Mouse (Mus musculus) hindbrain, embryonic 11.5 days (tissue): Measurements from ENCODE around the gene Trim39. TPM values are rescaled to one million over a fixed set of nuclear protein-coding genes. Genes with fewer than 3 reads are reported as not detected.

Source experiments
- ATAC-seq: fragments of 200-750 bp; cut with Nextera tagmentation; 2 replicates; pipeline ENCODE4 v1.8.0; 2017; ENCODE audit warnings: mild to moderate bottlenecking, moderate TSS enrichment, moderate library complexity; ENCODE audit not compliant: low FRiP score
- DNase-seq: peaks from one replicate; pipeline ENCODE4 v3.0.0-alpha.2; 2015; ENCODE audit warnings: low spot score
- H3K27ac ChIP-seq: fragments of 300-500 bp; sonication (generic); 2 replicates; pipeline ENCODE4 v1.5.1; 2014; ENCODE audit warnings: mild to moderate bottlenecking, low read depth, low read length
- H3K27me3 ChIP-seq: fragments of 300-500 bp; sonication (generic); 2 replicates; pipeline ENCODE4 v1.6.1; 2014; ENCODE audit warnings: mild to moderate bottlenecking, low read length, moderate library complexity, mixed read lengths; ENCODE audit not compliant: control insufficient read depth, insufficient read depth
- H3K36me3 ChIP-seq: fragments of 300-500 bp; sonication (generic); 2 replicates; pipeline ENCODE4 v1.6.1; 2014; ENCODE audit warnings: mild to moderate bottlenecking, low read length, moderate library complexity, mixed read lengths; ENCODE audit not compliant: control insufficient read depth, insufficient read depth
- H3K4me1 ChIP-seq: fragments of 300-500 bp; sonication (generic); replicated peaks from 2 replicates; pipeline ENCODE4 v1.6.1; 2014; ENCODE audit warnings: low read length, mixed read lengths; ENCODE audit not compliant: control insufficient read depth, insufficient read depth
- H3K4me2 ChIP-seq: fragments of 300-500 bp; sonication (generic); replicated peaks from 2 replicates; pipeline ENCODE4 v1.6.1; 2014; ENCODE audit warnings: mild to moderate bottlenecking, low read depth, low read length
- H3K4me3 ChIP-seq: fragments of 300-500 bp; sonication (generic); 2 replicates; pipeline ENCODE4 v1.5.1; 2014; ENCODE audit warnings: low read depth, low read length
- H3K9ac ChIP-seq: fragments of 300-500 bp; sonication (generic); 2 replicates; pipeline ENCODE4 v1.6.1; 2014; ENCODE audit warnings: low read depth, low read length
- H3K9me3 ChIP-seq: fragments of 300-500 bp; sonication (generic); 2 replicates; pipeline ENCODE4 v1.6.1; 2016; ENCODE audit warnings: low read length; ENCODE audit not compliant: control insufficient read depth
- WGBS: fragments of 180-500 bp; shearing (Covaris S2); extraction: QIAGEN DNeasy Blood & Tissue Kit; methylation state at CpG from one replicate; pipeline ENCODE4 v1.1.7; 2014; 5-methylcytosine and 5-hydroxymethylcytosine counted together
- polyA plus RNA-seq: library from polyadenylated mRNA; unstranded; fragments of >200 nt; fragmentation: Nextera tagmentation; extraction: Ambion mirVana; gene quantifications from 2 replicates; pipeline ENCODE4 v1.2.1, GENCODE M21; 2014

Gene Trim39
- polyA plus RNA-seq, 1 experiment from 2014 or later = 22.3 TPM

GRCm38 (mm10) chr17:36274776-36275175 is 2.7 kb upstream of the Trim39 start:
- DNase-seq = no peak
- H3K9me3 ChIP-seq = no peaks in the 10 kb centered on the region
- peaks cover 2% of the 10 kb centered on the region for H3K4me1 ChIP-seq
- ATAC-seq = no peak
- H3K27me3 ChIP-seq = no peaks in the 10 kb centered on the region
- no peak overlapping the region for H3K4me3 ChIP-seq
- no peak overlapping the region for H3K9ac ChIP-seq
- no peak overlapping the region for H3K27ac ChIP-seq
- no peak overlapping the region for H3K4me2 ChIP-seq
- no peaks in the 10 kb centered on the region; the same call in 1 of the 2 replicates for H3K36me3 ChIP-seq
- WGBS = 92% methylated on average over 4 of the region's 4 CpGs

GRCm38 (mm10) chr17:36273796-36274195 is 1.7 kb upstream of the Trim39 start:
- no peak for DNase-seq

GRCm38 (mm10) chr17:36272643-36273366 is 758 bp upstream of the Trim39 start:
- Histone ChIP-seq H3K4me1 (peaks cover 2% of the 10 kb centered on the region), H3K27ac (no peak overlapping the region), H3K9me3 (no peaks in the 10 kb centered on the region), H3K9ac (peak overlapping the region; percentile 96; the same call in 1 of the 2 replicates), H3K4me3 (peak overlapping the region; percentile 96), H3K36me3 (no peaks in the 10 kb centered on the region; the same call in 1 of the 2 replicates), H3K27me3 (no peaks in the 10 kb centered on the region), H3K4me2 (peak overlapping the region; percentile 69)
- ATAC-seq (no peak), DNase-seq (no peak)
- 78% methylated on average over 9 of the region's 9 CpGs for WGBS

More at GRCm38 (mm10) chr17:36273796-36274195, 1.7 kb upstream of the Trim39 start:
- Histone ChIP-seq H3K27ac (no peak overlapping the region), H3K27me3 (no peaks in the 10 kb centered on the region), H3K9me3 (no peaks in the 10 kb centered on the region), H3K4me2 (no peak overlapping the region), H3K36me3 (no peaks in the 10 kb centered on the region; the same call in 1 of the 2 replicates), H3K4me1 (peaks cover 2% of the 10 kb centered on the region), H3K9ac (no peak overlapping the region), H3K4me3 (no peak overlapping the region)
- 93% methylated on average over 4 of the region's 4 CpGs for WGBS
- ATAC-seq = no peak

GRCm38 (mm10) chr17:36270956-36271585 is 976 bp downstream of the Trim39 start:
- ATAC-seq = peak; percentile 95
- Histone ChIP-seq H3K9me3 (no peaks in the 10 kb centered on the region), H3K27me3 (no peaks in the 10 kb centered on the region), H3K27ac (peak overlapping the region; percentile 90), H3K4me2 (peak overlapping the region; percentile 69), H3K9ac (peak overlapping the region; percentile 96), H3K4me3 (peak overlapping the region; percentile 96), H3K36me3 (no peaks in the 10 kb centered on the region; the same call in 1 of the 2 replicates), H3K4me1 (peaks cover 2% of the 10 kb centered on the region)
- DNase-seq = peak; percentile 93
- WGBS = under 1% methylated on average over 37 of the region's 84 CpGs

- Histone ChIP-seq H3K4me3 (no peak overlapping the region), H3K4me1 (no peaks in the 10 kb centered on the region), H3K36me3 (no peaks in the 10 kb centered on the region), H3K9ac (no peak overlapping the region), H3K9me3 (no peaks in the 10 kb centered on the region), H3K27ac (no peak overlapping the region), H3K27me3 (no peaks in the 10 kb centered on the region), H3K4me2 (no peak overlapping the region)
- DNase-seq (no peak), ATAC-seq (no peak)
- 78% methylated on average over 5 of the region's 5 CpGs for WGBS
Measured at GRCm38 (mm10) chr17:36265834-36266233, 6.2 kb downstream of the Trim39 start.

- H3K27ac ChIP-seq = no peak overlapping the region
- H3K9me3 ChIP-seq = no peaks in the 10 kb centered on the region
- no peak overlapping the region for H3K9ac ChIP-seq
- no peak overlapping the region for H3K4me3 ChIP-seq
- no peak overlapping the region for H3K4me2 ChIP-seq
- peaks cover 4% of the 10 kb centered on the region; the same call in 1 of the 2 replicates for H3K36me3 ChIP-seq
- DNase-seq (no peak), ATAC-seq (no peak)
- no peaks in the 10 kb centered on the region for H3K4me1 ChIP-seq
- no peaks in the 10 kb centered on the region for H3K27me3 ChIP-seq
- WGBS = 89% methylated on average over 3 of the region's 3 CpGs
Measured at GRCm38 (mm10) chr17:36264273-36264925, 7.6 kb downstream of the Trim39 start.

- 89% methylated on average over 9 of the region's 9 CpGs for WGBS
- DNase-seq (no peak), ATAC-seq (no peak)
- H3K27me3 ChIP-seq = no peaks in the 10 kb centered on the region
- H3K4me2 ChIP-seq = no peak overlapping the region
- no peak overlapping the region for H3K9ac ChIP-seq
- no peak overlapping the region for H3K4me3 ChIP-seq
- peaks cover 4% of the 10 kb centered on the region; the same call in 1 of the 2 replicates for H3K36me3 ChIP-seq
- no peaks in the 10 kb centered on the region for H3K9me3 ChIP-seq
- no peaks in the 10 kb centered on the region for H3K4me1 ChIP-seq
- no peak overlapping the region for H3K27ac ChIP-seq
Measured at GRCm38 (mm10) chr17:36261511-36262166, 10.4 kb downstream of the Trim39 start.

GRCm38 (mm10) chr17:36257969-36258368 is 14.1 kb downstream of the Trim39 start, which contains the start of gene Rpp21:
Rpp21 (minus strand) TSS chr17:36258069.
- Histone ChIP-seq H3K9me3 (no peaks in the 10 kb centered on the region), H3K27me3 (no peaks in the 10 kb centered on the region), H3K4me3 (peak within 1 kb of the TSS; percentile 55), H3K9ac (peak within 1 kb of the TSS; percentile 68), H3K4me2 (peak within 1 kb of the TSS; percentile 39), H3K36me3 (peaks cover 4% of the 10 kb centered on the region; the same call in 1 of the 2 replicates), H3K27ac (0 out of 2 replicates have a peak within 1 kb of the TSS, but pooled peaks have one; percentile 18), H3K4me1 (no peaks in the 10 kb centered on the region)
- ATAC-seq (no peak), DNase-seq (no peak)
- WGBS = 59% methylated on average over 6 of the region's 6 CpGs
